Mouse (Mus musculus) gastrocnemius, postnatal 25 days (tissue): ENCODE results near the gene Gm9945. TPM values are rescaled to one million over a fixed set of nuclear protein-coding genes. Genes with fewer than 3 reads are reported as not detected.

Experiments used
- DNase-seq: peaks from one replicate; pipeline ENCODE4 v3.0.0; 2022
- total RNA-seq, 2 experiments: library from RNA; stranded (reverse); gene quantifications; 1 replicate in 1 of 2; 2 replicates in 1 of 2; pipeline ENCODE4 v1.2.3; 2021

Gene Gm9945
- total RNA-seq, 2 experiments from 2014 or later = not detected

GRCm38 (mm10) chr11:53493243-53493955, 13.4 kb downstream of the Gm9945 start:
- DNase-seq = no peak

- DNase-seq = no peak
Observed at GRCm38 (mm10) chr11:53495417-53495816, 15.5 kb downstream of the Gm9945 start.

- DNase-seq = no peak
Observed at GRCm38 (mm10) chr11:53496946-53497345, 17.0 kb downstream of the Gm9945 start.

- DNase-seq = no peak
Observed at GRCm38 (mm10) chr11:53500569-53500968, 20.6 kb downstream of the Gm9945 start.

GRCm38 (mm10) chr11:53502039-53502765, 22.2 kb downstream of the Gm9945 start:
- no peak for DNase-seq

GRCm38 (mm10) chr11:53503738-53504137, 23.8 kb downstream of the Gm9945 start:
- DNase-seq = no peak

GRCm38 (mm10) chr11:53504376-53504775, 24.4 kb downstream of the Gm9945 start:
- DNase-seq = no peak

GRCm38 (mm10) chr11:53505026-53505663, 25.2 kb downstream of the Gm9945 start:
- DNase-seq = no peak

GRCm38 (mm10) chr11:53507098-53507805, 27.3 kb downstream of the Gm9945 start:
- DNase-seq = no peak

GRCm38 (mm10) chr11:53508152-53508551, 28.2 kb downstream of the Gm9945 start:
- peak; percentile 75 for DNase-seq

GRCm38 (mm10) chr11:53508591-53508990, 28.6 kb downstream of the Gm9945 start:
- peak; percentile 47 for DNase-seq

GRCm38 (mm10) chr11:53510351-53510750, 30.4 kb downstream of the Gm9945 start:
- DNase-seq = no peak

GRCm38 (mm10) chr11:53516775-53517627, 37.0 kb downstream of the Gm9945 start:
- DNase-seq = no peak

- no peak for DNase-seq
Observed at GRCm38 (mm10) chr11:53518759-53519158, 38.8 kb downstream of the Gm9945 start.

- DNase-seq = peak; percentile 70
Observed at GRCm38 (mm10) chr11:53519207-53520121, 39.5 kb downstream of the Gm9945 start, which contains the start of gene Sept8. Gene Sept8, plus strand, starts transcription at chr11:53519257.

- DNase-seq = peak; percentile 75
Observed at GRCm38 (mm10) chr11:53520122-53520978, 40.4 kb downstream of the Gm9945 start.

- DNase-seq = no peak
Observed at GRCm38 (mm10) chr11:53521120-53521820, 41.3 kb downstream of the Gm9945 start.

- DNase-seq = peak; percentile 73
Observed at GRCm38 (mm10) chr11:53521821-53522131, 41.8 kb downstream of the Gm9945 start.

- DNase-seq = no peak
Observed at GRCm38 (mm10) chr11:53522362-53522761, 42.4 kb downstream of the Gm9945 start.
